Mouse (Mus musculus): ENCODE measurements at regions not wholly inside any gene's neighbourhood (a gene's known extent, or its start where the extent isn't known, plus 50 kb on each side); places are given as distances from the start of the nearest gene placed in this dataset.

- no peak for DNase-seq (ENCODE audit: low read depth, low spot score)
Measured at GRCm38 (mm10) chr14:37820918-37821632, 686.0 kb upstream of the Ghitm start.

- DNase-seq (ENCODE audit: low read depth, low spot score), result peak; percentile 75
Measured at GRCm38 (mm10) chr14:37819959-37820358, 684.9 kb upstream of the Ghitm start.

- no peak for DNase-seq (ENCODE audit: low read depth, low spot score)
Measured at GRCm38 (mm10) chr14:37795642-37796041, 660.6 kb upstream of the Ghitm start.

DNA sequence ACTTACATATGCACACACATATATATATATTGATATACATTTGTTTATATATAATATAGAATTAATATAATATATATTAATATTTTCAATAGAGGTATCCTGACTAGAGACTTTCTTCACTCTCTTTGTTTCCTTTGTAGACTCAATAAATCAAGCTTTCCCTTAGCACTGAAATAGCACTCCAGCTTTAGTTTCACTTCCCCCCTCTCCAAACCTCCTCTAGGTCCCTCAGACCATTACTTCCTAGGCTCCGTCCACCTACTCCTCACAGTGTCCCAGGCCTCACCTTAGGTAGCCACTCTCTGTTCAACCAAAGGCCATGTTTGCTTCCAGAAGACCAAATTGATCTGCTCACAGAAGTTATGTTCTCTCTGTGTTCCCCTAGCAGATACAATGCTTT is 630.7 kb upstream of the Ghitm start:
- DNase-seq (ENCODE audit: low read depth, low spot score), result no peak

- DNase-seq (ENCODE audit: low read depth, low spot score), result peak; percentile 89
Measured at GRCm38 (mm10) chr14:37749661-37750060, 614.6 kb upstream of the Ghitm start.

DNA sequence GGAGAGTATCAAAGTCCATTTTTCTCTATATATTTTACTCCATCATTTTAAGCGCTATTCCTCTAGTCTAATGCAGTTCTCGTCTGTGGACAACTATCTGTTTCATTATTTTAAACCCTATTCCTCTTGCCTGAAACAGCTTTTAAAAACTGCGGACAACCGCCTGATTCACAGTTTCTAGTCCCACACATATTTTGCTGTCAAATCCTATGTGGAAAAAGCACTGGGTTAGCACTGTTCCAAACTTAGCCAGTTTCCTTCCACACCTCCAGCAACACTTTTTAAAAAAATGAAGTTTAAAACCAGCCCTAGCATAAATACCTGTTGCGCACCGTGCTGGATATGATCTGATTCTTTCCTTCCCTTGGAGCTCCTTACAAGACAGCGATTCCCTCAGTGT is 614.1 kb upstream of the Ghitm start:
- DNase-seq (ENCODE audit: low read depth, low spot score), result no peak

GRCm38 (mm10) chr14:37743048-37743447 is 608.0 kb upstream of the Ghitm start:
- peak; percentile 87 for DNase-seq (ENCODE audit: low read depth, low spot score)

DNA sequence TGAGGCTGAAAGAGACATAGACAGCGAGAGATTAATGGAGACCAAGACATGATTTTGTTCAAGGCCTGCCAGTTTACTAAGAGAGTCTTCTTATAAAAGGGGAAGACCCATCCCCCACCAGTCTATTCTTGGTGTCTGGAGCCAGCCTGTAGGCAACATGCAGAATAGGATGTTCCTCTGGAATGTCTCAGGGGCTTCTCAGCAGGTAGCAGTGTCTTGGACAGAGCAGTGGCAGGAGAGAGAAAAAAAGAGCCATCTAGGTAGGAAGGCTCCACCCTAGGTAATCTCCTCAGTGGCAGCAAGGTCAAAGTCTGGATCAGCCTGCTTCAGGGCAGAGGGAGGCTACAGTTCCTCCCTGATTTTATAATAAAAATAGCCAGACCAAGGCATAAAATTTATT is 607.4 kb upstream of the Ghitm start:
- peak; percentile 90 for DNase-seq (ENCODE audit: low read depth, low spot score)
